Mouse (Mus musculus): Measurements from ENCODE around the gene Lhfpl2. TPM values are rescaled to one million over a fixed set of nuclear protein-coding genes. Genes with fewer than 3 reads are reported as not detected.
A peak's percentile ranks its signal among the peaks of the same experiment; 100 is the strongest.

Gene Lhfpl2
- polyA plus RNA-seq, 1 experiment from 2014 or later: 11.9 TPM

DNA sequence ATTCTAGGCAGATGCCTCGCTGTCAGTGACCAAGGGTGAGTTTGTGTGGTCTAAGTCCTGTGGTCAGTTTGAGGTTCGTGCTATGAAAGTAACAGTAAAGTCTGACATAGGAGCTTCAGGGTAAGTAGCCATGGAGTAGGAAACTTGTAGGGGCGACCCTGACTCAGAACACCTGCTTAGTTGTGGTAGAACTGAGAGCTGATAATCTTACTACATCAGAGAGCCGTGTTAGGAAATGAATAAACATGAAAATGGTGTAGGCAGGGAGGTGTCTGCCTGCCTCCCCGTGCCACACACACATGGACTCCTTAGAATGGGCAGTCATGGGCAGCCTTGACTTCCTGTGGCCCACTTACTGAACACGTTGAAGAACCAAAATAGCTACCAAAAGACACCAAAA lies 96.1 kb downstream of the Lhfpl2 start:
- WGBS: 87% methylated on average over 6 of the region's 6 CpGs
- H3K9me3 ChIP-seq: no peaks in the 10 kb centered on the region

DNA sequence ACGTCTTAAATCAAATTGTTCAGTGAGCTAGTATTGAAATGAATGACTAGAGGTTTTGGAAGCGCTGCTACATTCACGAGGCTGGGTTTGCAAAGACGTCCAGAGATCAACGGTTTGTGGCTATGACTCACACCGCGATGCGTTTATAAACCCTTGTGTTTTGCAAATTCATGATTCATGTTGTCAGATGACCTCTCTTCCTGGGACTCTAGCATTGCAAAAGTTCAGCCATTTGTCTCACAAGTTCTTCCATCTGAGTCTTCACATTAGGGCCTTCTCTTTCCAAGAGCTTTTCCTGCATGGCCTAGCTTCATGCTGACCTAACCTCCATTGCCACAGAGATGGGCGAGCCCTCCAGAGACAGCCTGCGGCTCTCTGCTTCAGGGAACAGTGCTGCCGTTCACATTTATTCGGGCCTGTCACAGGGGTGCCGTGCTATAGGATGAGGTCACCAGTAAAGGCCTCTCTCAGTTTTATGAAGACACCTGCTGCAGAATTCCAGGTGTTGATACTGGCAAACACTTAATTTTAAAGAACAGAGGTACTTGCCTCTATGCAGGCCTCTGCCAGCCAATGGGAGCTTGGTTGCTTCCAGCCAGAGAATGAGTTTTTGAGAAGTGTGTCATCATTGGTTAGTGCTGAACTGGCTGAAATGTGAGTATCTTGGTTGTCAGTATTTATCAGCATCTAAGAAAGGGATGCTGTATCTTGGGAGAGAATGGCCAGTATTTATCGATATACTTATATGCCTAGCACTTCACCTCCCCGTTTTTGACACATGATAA lies 97.1 kb downstream of the Lhfpl2 start:
- Histone ChIP-seq H3K27me3 (no peaks in the 10 kb centered on the region), H3K9me3 (no peaks in the 10 kb centered on the region), H3K9ac (replicated peaks) (no peak overlapping the region), H3K4me2 (replicated peaks) (no peak overlapping the region), H3K4me1 (replicated peaks) (peaks cover 20% of the 10 kb centered on the region), H3K36me3 (no peaks in the 10 kb centered on the region), H3K27ac (no peak overlapping the region), H3K4me3 (replicated peaks) (no peak overlapping the region)
- WGBS: 89% methylated on average over 15 of the region's 15 CpGs
- no peak for ATAC-seq

More for the DNA sequence above, 96.1 kb downstream of the Lhfpl2 start:
- Histone ChIP-seq H3K4me3 (replicated peaks) (no peak overlapping the region), H3K27ac (no peak overlapping the region), H3K9ac (replicated peaks) (no peak overlapping the region), H3K36me3 (no peaks in the 10 kb centered on the region), H3K4me2 (replicated peaks) (no peak overlapping the region), H3K27me3 (no peaks in the 10 kb centered on the region), H3K4me1 (replicated peaks) (peaks cover 10% of the 10 kb centered on the region)
- ATAC-seq: no peak

DNA sequence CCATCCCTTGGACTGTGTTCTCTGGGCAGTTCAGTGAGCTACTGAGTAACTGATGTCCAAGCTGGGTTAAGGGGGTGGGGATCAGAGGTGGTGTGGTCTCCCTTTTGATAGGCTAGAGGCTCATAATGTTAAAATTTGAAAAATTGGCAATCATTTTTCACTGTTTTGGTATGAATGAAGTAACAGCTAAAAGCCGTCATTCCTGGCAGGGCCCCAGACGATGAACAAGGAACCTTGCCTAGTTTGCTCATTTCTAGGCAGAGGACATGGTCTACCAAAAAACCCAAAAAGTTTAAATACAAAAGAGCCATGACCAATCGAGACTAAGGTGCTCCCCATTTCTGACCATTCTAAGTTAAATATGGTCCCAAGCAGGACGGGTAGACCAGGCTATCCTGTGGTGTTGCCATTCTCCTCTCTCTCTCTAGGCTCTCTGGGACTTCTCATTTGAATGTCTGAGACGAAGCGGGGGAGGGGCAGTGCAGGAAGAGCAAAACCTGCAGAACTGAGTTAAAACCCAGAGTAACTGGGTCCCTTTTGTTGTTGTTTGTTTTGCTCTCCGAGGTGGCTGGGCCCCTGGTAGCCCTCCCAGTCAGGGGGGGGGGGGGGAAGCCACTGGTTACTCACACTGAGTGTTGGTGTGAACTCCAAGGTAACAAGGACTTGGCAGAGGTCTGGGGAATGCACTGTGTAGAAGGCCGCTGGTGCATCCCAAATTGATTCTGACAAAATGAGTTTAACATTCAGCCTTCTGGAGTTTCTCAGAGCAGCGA lies 98.2 kb downstream of the Lhfpl2 start:
- Histone ChIP-seq H3K4me3 (replicated peaks) (no peak overlapping the region), H3K4me2 (replicated peaks) (no peak overlapping the region), H3K27ac (no peak overlapping the region), H3K9me3 (no peaks in the 10 kb centered on the region), H3K4me1 (replicated peaks) (peaks cover 20% of the 10 kb centered on the region), H3K36me3 (no peaks in the 10 kb centered on the region), H3K9ac (replicated peaks) (no peak overlapping the region), H3K27me3 (no peaks in the 10 kb centered on the region)
- 43% methylated on average over 9 of the region's 9 CpGs for WGBS
- ATAC-seq: peak; percentile 40; the same call in 1 of the 2 replicates

DNA sequence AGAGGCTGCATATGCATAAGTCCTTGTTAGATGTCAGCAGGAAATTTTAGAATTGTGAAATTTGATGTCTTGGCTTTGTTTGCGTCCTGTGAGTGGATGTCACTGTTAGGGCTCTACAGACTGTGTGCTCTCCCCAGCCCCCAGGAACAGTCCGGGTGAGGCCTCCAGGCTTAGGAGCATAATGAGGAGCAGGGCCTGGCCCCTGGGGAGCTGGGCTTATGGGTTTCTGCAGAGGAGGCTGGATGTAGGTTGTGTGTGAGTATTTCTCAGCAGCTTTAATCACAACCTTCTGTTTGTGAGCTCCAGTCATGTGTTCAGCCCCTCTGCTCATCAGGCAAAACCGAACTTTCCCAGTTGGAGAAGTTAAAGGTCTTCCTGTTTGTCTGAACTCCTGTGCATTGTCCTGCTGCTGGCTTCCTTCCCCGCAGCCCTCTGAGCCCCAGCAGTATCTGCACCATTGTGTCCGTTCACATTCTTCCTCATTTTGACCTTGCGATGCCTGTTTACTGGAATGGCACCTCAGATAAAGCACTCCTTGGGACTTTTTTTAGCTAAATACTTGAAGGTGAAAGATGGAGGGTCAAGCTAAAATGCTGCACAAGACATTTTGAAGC lies 101.4 kb downstream of the Lhfpl2 start:
- no peak overlapping the region for H3K4me2 ChIP-seq (replicated peaks)
- H3K4me3 ChIP-seq (replicated peaks): no peak overlapping the region
- peak; percentile 75 for ATAC-seq
- no peak overlapping the region for H3K9ac ChIP-seq (replicated peaks)
- H3K27ac ChIP-seq: no peak overlapping the region
- H3K36me3 ChIP-seq: no peaks in the 10 kb centered on the region
- peaks cover 16% of the 10 kb centered on the region for H3K4me1 ChIP-seq (replicated peaks)
- no peaks in the 10 kb centered on the region for H3K9me3 ChIP-seq
- 58% methylated on average over 6 of the region's 6 CpGs for WGBS
- H3K27me3 ChIP-seq: no peaks in the 10 kb centered on the region

DNA sequence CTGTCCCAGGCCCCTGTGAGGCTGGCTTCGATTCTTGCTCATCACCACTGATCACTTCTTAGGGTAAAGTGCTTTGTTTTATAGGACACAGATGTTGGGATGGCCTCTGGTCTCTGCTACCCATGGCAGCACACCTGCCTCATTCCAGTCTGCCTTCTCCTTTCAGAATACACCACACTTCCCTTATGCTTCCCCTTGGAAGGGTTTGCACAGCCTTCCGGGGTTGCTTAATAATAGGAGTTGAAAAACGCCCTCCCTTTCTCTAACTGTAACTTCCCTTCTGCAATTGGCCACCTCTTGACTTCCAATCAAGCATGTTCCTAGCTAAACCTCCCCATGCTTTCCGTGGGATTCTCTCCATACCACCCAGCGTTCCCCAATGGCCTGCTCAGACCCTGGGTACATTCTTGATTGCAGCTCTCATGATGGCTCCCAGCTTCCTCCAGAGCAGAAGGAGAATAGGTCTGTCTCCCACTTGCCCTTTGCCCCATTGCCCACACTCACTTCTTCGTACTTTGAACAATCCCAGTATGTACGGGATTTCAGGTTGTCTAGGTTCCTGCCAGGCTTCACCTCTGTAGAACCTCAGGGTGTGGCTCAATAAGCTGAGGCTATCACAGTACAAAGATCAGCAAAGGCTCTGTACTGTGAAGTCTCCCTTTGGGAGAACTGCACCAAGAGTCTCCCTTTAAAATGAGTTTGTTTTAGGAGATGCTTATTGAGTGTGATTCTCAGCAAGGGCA lies 102.1 kb downstream of the Lhfpl2 start:
- no peak overlapping the region for H3K4me2 ChIP-seq (replicated peaks)
- H3K9me3 ChIP-seq: no peaks in the 10 kb centered on the region
- no peaks in the 10 kb centered on the region for H3K27me3 ChIP-seq
- no peaks in the 10 kb centered on the region for H3K36me3 ChIP-seq
- no peak overlapping the region for H3K9ac ChIP-seq (replicated peaks)
- no peak overlapping the region for H3K27ac ChIP-seq
- H3K4me1 ChIP-seq (replicated peaks): peaks cover 16% of the 10 kb centered on the region
- WGBS: 84% methylated on average over 7 of the region's 7 CpGs
- no peak for ATAC-seq
- H3K4me3 ChIP-seq (replicated peaks): no peak overlapping the region

DNA sequence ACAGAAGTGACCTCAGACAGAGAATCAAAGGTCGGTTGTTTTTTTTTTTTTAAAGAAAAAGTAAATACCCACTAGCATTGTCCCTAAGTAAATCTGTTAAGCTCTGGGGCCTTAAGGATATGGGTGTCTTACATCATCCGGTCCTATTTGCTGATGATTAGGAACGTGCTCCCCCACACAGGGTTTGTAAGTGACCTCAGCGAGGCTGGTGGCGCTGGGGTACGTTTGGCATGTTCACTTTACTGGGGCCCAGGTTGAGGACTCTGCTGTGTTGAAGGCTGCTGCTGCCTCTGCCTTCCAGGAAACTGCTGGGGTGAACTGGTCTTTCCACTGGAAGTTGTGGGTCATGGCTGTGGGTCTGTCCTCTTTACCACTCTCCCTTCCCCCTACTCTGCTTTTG lies 106.9 kb downstream of the Lhfpl2 start:
- Histone ChIP-seq H3K4me3 (replicated peaks) (no peak overlapping the region), H3K9ac (replicated peaks) (no peak overlapping the region), H3K9me3 (no peaks in the 10 kb centered on the region), H3K27me3 (peaks cover 8% of the 10 kb centered on the region; the same call in 1 of the 2 replicates), H3K27ac (no peak overlapping the region), H3K4me2 (replicated peaks) (no peak overlapping the region), H3K4me1 (replicated peaks) (peaks cover 5% of the 10 kb centered on the region; the same call in 1 of the 2 replicates), H3K36me3 (no peaks in the 10 kb centered on the region)
- ATAC-seq: no peak
- WGBS: 75% methylated on average over 6 of the region's 6 CpGs

DNA sequence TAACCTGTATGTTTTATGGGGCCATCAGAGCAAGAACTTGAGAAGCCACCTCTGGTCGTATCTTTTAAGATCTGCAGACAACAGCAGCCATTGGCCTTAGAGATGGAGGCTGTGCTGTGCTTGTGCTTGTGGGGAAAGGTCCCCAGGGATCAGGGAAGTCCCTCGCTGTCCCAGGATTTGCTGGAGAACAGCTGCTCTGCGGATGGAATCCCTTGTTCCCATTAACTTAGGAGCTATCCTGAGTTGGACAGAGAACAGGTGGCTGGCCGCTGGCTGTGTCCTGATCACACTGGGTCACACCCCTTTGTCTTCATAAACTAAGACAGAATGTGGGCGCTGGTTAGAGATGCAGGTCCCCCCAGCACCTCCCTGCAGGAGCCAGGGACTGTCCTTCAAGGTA lies 110.7 kb downstream of the Lhfpl2 start:
- Histone ChIP-seq H3K27ac (no peak overlapping the region), H3K36me3 (no peaks in the 10 kb centered on the region), H3K4me2 (replicated peaks) (no peak overlapping the region), H3K9ac (replicated peaks) (no peak overlapping the region), H3K4me1 (replicated peaks) (peaks cover 6% of the 10 kb centered on the region; the same call in 1 of the 2 replicates), H3K27me3 (peaks cover 24% of the 10 kb centered on the region), H3K9me3 (no peaks in the 10 kb centered on the region), H3K4me3 (replicated peaks) (no peak overlapping the region)
- no peak for ATAC-seq
- 82% methylated on average over 5 of the region's 5 CpGs for WGBS

DNA sequence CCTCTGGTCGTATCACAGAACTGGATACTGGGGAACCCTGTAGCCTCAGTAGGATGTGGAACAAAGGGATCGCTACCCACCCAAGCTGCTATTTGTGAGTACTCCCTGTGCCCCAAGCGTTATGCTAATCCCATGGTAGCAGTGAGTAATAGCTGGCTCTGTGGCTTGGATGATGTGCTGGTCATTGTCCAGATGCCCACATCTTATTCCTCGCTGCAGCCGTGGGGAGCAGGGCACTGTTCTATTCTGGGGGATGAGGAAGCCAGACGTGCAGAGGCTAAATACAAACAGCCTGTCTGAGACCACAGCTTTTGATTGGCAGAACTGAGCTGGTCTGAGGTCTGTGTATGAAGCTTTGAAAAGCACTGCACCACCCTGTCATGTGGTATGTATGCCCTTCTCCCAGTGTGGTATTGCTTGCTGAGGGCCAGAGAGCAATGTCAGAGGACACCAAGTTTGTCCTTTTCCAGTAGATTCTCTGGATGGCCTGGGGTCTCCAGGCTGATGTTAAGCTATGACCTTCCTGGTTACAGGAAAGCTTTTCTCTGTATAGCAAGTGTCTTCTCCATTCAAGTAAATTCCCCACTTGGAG lies 111.8 kb downstream of the Lhfpl2 start:
- Histone ChIP-seq H3K27me3 (peaks cover 24% of the 10 kb centered on the region), H3K9ac (replicated peaks) (no peak overlapping the region), H3K4me2 (replicated peaks) (no peak overlapping the region), H3K4me3 (replicated peaks) (no peak overlapping the region), H3K27ac (no peak overlapping the region), H3K9me3 (no peaks in the 10 kb centered on the region), H3K4me1 (replicated peaks) (peaks cover 17% of the 10 kb centered on the region), H3K36me3 (no peaks in the 10 kb centered on the region)
- ATAC-seq: no peak
- 54% methylated on average over 6 of the region's 6 CpGs for WGBS

DNA sequence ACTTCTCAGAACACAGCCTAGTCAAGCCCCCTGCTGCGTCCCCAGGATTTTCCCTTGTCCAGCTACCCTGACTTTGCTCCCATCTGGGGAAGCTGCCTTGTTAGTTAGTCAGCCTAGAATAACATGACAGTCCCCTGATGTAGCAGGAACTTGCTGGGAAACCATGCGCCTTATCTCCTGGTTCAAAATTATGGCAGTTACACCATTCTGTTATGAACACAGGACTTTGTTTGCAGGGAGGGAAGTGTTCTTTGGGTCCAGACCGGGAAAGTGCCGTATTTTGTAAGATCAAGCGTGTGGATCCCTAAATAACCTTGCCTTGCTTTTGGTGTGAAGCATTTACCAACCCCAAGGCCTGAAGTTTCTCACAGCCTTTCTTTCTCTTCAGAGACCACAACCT lies 114.0 kb downstream of the Lhfpl2 start:
- 28% methylated on average over 5 of the region's 5 CpGs for WGBS
- H3K9me3 ChIP-seq: no peaks in the 10 kb centered on the region
- H3K4me1 ChIP-seq (replicated peaks): peaks cover 26% of the 10 kb centered on the region
- peaks cover 45% of the 10 kb centered on the region for H3K27me3 ChIP-seq
- no peak overlapping the region for H3K4me3 ChIP-seq (replicated peaks)
- H3K9ac ChIP-seq (replicated peaks): no peak overlapping the region
- no peak overlapping the region for H3K4me2 ChIP-seq (replicated peaks)
- H3K27ac ChIP-seq: no peak overlapping the region
- no peaks in the 10 kb centered on the region for H3K36me3 ChIP-seq
- ATAC-seq: no peak

DNA sequence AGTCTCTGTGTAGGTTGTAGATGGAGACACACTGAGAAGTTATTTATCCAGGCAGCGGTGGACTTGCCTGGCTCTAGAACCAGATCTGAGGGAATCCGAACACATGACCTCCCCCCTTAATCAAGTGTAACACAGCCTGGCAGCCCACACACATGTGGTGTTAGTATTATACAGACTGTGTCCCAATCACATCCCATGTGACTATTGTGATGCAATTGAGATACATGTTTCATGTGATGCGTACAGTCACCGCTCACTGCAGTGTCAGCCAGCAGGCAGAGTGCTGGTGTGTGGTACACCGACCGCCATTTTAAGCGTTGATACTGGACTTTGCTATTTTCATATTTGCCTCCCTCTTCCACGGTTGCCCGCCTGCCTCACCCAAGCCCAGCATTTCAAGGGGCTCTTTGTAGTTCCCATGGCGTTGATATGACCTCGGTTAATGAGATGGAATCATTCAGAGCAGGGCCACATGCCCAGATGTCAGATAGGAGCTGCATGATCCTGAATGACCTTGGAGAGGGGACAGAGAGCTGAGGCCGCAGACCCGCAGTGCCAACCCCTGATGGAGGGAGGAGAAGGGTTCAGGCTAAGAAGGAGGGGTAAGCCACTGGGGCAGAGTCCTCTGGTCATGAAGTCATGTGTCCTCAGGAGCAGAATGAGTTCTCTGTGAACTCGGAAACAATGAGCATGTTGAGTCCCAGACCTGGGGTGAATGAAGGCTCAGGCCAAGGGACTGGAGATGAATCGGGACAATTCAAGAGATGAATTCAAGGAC lies 115.1 kb downstream of the Lhfpl2 start:
- 0 out of 2 replicates have a peak, but pooled peaks have one; percentile 32 for ATAC-seq
- Histone ChIP-seq H3K4me1 (replicated peaks) (peaks cover 25% of the 10 kb centered on the region), H3K36me3 (no peaks in the 10 kb centered on the region), H3K4me3 (replicated peaks) (no peak overlapping the region), H3K9me3 (no peaks in the 10 kb centered on the region), H3K27me3 (peaks cover 45% of the 10 kb centered on the region), H3K27ac (no peak overlapping the region), H3K9ac (replicated peaks) (no peak overlapping the region), H3K4me2 (replicated peaks) (no peak overlapping the region)
- 81% methylated on average over 15 of the region's 15 CpGs for WGBS

Measured in midbrain, embryonic 13.5 days (tissue).